Mouse (Mus musculus) heart, postnatal 25 days (tissue): ENCODE results near the gene Ggta1. TPM values are rescaled to one million over a fixed set of nuclear protein-coding genes. Genes with fewer than 3 reads are reported as not detected.

ENCODE experiments used
- DNase-seq: peaks from one replicate; pipeline ENCODE4 v3.0.0; 2022; ENCODE audit warnings: low spot score
- intact Hi-C: fragments of 180-260 bp; cut with DNase I; formaldehyde crosslinking; loops from one replicate; pipeline ENCODE4 v1.15.1; 2025
- total RNA-seq, 2 experiments: library from RNA; stranded (reverse); gene quantifications; 2 replicates each; pipeline ENCODE4 v1.2.3; 2021

Gene Ggta1
- total RNA-seq, result 10 to 100 TPM; 20.4 to 23.7 TPM

GRCm38 (mm10) chr2:35462791-35463281 is at the start of gene Ggta1:
Gene Ggta1 (minus strand): TSS chr2:35463231.
- DNase-seq, result no peak
- intact Hi-C loops, result loop anchor here (2.0 to 5.0 kb wide), 2 partner anchors 36 to 48 kb away; no protein-coding TSS in a partner anchor

- no peak for DNase-seq
- intact Hi-C loops, result loop anchor here (5.0 kb wide), 3 partner anchors 80 to 220 kb away; partner anchors contain the start of gene 4930402F06Rik
These were observed 49.2 kb upstream of the Ggta1 start for GRCm38 (mm10) chr2:35512226-35512625.

GRCm38 (mm10) chr2:35510920-35511319 is 47.9 kb upstream of the Ggta1 start:
- DNase-seq, result no peak
- intact Hi-C loops, result loop anchor here (2.0 to 5.0 kb wide), 4 partner anchors 48 to 219 kb away; partner anchors contain the start of genes 4930402F06Rik and Ggta1

GRCm38 (mm10) chr2:35509888-35510287 is 46.9 kb upstream of the Ggta1 start:
- intact Hi-C loops, result loop anchor here (2.0 to 5.0 kb wide), 4 partner anchors 47 to 218 kb away; partner anchors contain the start of genes 4930402F06Rik and Ggta1
- no peak for DNase-seq

- DNase-seq, result no peak
These were observed 46.3 kb upstream of the Ggta1 start for GRCm38 (mm10) chr2:35509343-35509667.

GRCm38 (mm10) chr2:35508597-35509342 is 45.7 kb upstream of the Ggta1 start:
- intact Hi-C loops, result no loop called here
- peak; percentile 67 for DNase-seq

More at GRCm38 (mm10) chr2:35509343-35509667, 46.3 kb upstream of the Ggta1 start:
- intact Hi-C loops, result no loop called here

GRCm38 (mm10) chr2:35507191-35507511 is 44.1 kb upstream of the Ggta1 start:
- no peak for DNase-seq
- intact Hi-C loops, result no loop called here

GRCm38 (mm10) chr2:35506311-35507190 is 43.5 kb upstream of the Ggta1 start:
- intact Hi-C loops, result no loop called here
- no peak for DNase-seq

- DNase-seq, result no peak
- intact Hi-C loops, result no loop called here
These were observed 42.7 kb upstream of the Ggta1 start for GRCm38 (mm10) chr2:35505519-35506286.

- intact Hi-C loops, result no loop called here
- no peak for DNase-seq
These were observed 41.4 kb upstream of the Ggta1 start for GRCm38 (mm10) chr2:35504417-35504776.

- no peak for DNase-seq
- intact Hi-C loops, result no loop called here
These were observed 40.8 kb upstream of the Ggta1 start for GRCm38 (mm10) chr2:35503723-35504416.

- intact Hi-C loops, result no loop called here
- no peak for DNase-seq
These were observed 40.1 kb upstream of the Ggta1 start for GRCm38 (mm10) chr2:35503021-35503722.

- intact Hi-C loops, result no loop called here
- DNase-seq, result no peak
These were observed 39.5 kb upstream of the Ggta1 start for GRCm38 (mm10) chr2:35502561-35502960.

GRCm38 (mm10) chr2:35499474-35499873 is 36.4 kb upstream of the Ggta1 start:
- no peak for DNase-seq
- intact Hi-C loops, result no loop called here

GRCm38 (mm10) chr2:35498961-35499360 is 35.9 kb upstream of the Ggta1 start:
- intact Hi-C loops, result no loop called here
- DNase-seq, result no peak

GRCm38 (mm10) chr2:35497662-35498196 is 34.7 kb upstream of the Ggta1 start:
- DNase-seq, result no peak
- intact Hi-C loops, result no loop called here

GRCm38 (mm10) chr2:35496279-35497013 is 33.4 kb upstream of the Ggta1 start:
- intact Hi-C loops, result no loop called here
- no peak for DNase-seq
